Mouse (Mus musculus) neural tube, embryonic 11.5 days (tissue): ENCODE measurements at regions not wholly inside any gene's neighbourhood (a gene's known extent, or its start where the extent isn't known, plus 50 kb on each side); places are given as distances from the start of the nearest gene placed in this dataset.

Source experiments
- ATAC-seq: fragments of 200-750 bp; cut with Nextera tagmentation; 2 replicates; pipeline ENCODE4 v1.8.0; 2017; ENCODE audit warnings: moderate number of reproducible peaks, mild to moderate bottlenecking, moderate TSS enrichment, moderate library complexity; ENCODE audit not compliant: insufficient read depth, low FRiP score, low TSS enrichment
- DNase-seq: peaks from one replicate; pipeline ENCODE4 v3.0.0-alpha.2; 2015; ENCODE audit warnings: low spot score
- H3K27ac ChIP-seq: fragments of 300-500 bp; sonication (generic); 2 replicates; pipeline ENCODE4 v1.5.1; 2014; ENCODE audit warnings: low read depth, mild to moderate bottlenecking, low read length
- H3K27me3 ChIP-seq: fragments of 300-500 bp; sonication (generic); 2 replicates; pipeline ENCODE4 v1.6.1; 2014; ENCODE audit warnings: mild to moderate bottlenecking, low read length, mixed read lengths; ENCODE audit not compliant: control insufficient read depth, insufficient read depth
- H3K36me3 ChIP-seq: fragments of 300-500 bp; sonication (generic); 2 replicates; pipeline ENCODE4 v1.6.1; 2014; ENCODE audit warnings: mild to moderate bottlenecking, low read length, moderate library complexity, mixed read lengths; ENCODE audit not compliant: control insufficient read depth, insufficient read depth
- H3K4me1 ChIP-seq: fragments of 300-500 bp; sonication (generic); 2 replicates; pipeline ENCODE4 v1.6.1; 2014; ENCODE audit warnings: low read length, mixed read lengths; ENCODE audit not compliant: control insufficient read depth, insufficient read depth
- H3K4me2 ChIP-seq: fragments of 300-500 bp; sonication (generic); 2 replicates; pipeline ENCODE4 v1.6.1; 2014; ENCODE audit warnings: low read depth, mild to moderate bottlenecking, moderate library complexity
- H3K4me3 ChIP-seq: fragments of 300-500 bp; sonication (generic); 2 replicates; pipeline ENCODE4 v1.5.1; 2014; ENCODE audit warnings: low read depth, low read length
- H3K9ac ChIP-seq: fragments of 300-500 bp; sonication (generic); 2 replicates; pipeline ENCODE4 v1.6.1; 2014; ENCODE audit warnings: mild to moderate bottlenecking, low read length
- H3K9me3 ChIP-seq: fragments of 300-500 bp; sonication (generic); 2 replicates; pipeline ENCODE4 v1.6.1; 2016; ENCODE audit warnings: low read length; ENCODE audit not compliant: control insufficient read depth
- WGBS: fragments of 180-500 bp; shearing (Covaris S2); extraction: QIAGEN DNeasy Blood & Tissue Kit; methylation state at CpG from one replicate; pipeline ENCODE4 v1.1.7; 2014; 5-methylcytosine and 5-hydroxymethylcytosine counted together

GRCm38 (mm10) chr3:144378524-144379225 lies 173.7 kb upstream of the Lmo4 start:
- DNase-seq = no peak
- Histone ChIP-seq H3K27ac (no peak overlapping the region), H3K4me1 (peaks cover 6% of the 10 kb centered on the region), H3K36me3 (no peaks in the 10 kb centered on the region), H3K9me3 (no peaks in the 10 kb centered on the region), H3K4me3 (no peak overlapping the region), H3K9ac (no peak overlapping the region), H3K4me2 (no peak overlapping the region), H3K27me3 (no peaks in the 10 kb centered on the region)
- WGBS = 87% methylated on average over 8 of the region's 8 CpGs
- peak; percentile 29; the same call in 1 of the 2 replicates for ATAC-seq

DNA sequence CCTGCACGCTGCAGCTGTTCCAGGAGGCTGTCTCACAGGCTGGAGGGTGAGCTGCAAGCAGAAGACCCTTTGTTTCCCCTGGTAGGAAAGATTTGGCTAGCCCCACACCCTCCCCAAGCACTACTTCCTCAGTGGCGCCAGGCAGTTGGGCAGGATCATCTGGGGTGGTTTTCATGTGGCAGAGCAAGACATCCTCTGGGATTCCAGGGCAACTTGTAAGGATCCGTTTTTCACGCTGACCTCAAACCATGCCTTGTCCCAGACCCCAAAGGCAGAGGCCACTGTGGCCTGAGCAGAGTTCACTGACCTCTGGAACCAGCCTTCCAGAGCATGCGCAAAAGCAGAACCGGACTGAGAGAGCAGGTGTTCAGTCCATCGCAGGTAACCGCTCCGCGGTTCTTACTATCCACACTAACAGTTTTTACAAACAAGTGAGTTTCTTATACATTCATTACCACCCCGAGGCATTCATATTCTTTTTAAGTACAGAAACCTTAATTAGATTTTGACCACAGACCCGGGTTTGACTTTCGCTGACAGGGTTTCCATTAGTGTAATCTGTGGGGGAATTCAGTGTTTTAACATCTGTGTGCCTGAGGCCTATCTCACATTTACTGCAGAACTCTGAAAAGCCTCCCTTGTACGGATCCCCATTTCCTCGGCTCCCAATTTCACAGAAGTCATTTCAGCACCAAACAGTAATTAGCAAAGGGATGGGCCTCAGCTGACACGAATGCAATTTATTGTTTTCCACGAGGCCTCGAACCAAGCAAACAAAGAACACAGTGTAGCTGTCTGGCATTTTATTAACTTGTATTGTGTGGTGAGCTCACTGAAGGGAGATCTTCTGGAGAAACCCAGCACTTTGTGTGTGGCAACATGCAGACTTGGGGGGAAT lies 172.9 kb upstream of the Lmo4 start:
- ATAC-seq = peak; percentile 83
- H3K36me3 ChIP-seq = no peaks in the 10 kb centered on the region
- no peak overlapping the region; the same call in 1 of the 2 replicates for H3K9ac ChIP-seq
- no peak overlapping the region for H3K4me3 ChIP-seq
- WGBS = 34% methylated on average over 18 of the region's 18 CpGs
- peaks cover 6% of the 10 kb centered on the region for H3K4me1 ChIP-seq
- no peak overlapping the region for H3K4me2 ChIP-seq
- no peaks in the 10 kb centered on the region for H3K27me3 ChIP-seq
- H3K9me3 ChIP-seq = no peaks in the 10 kb centered on the region
- DNase-seq = peak; percentile 49
- H3K27ac ChIP-seq = peak overlapping the region; percentile 50; the same call in 1 of the 2 replicates

DNA sequence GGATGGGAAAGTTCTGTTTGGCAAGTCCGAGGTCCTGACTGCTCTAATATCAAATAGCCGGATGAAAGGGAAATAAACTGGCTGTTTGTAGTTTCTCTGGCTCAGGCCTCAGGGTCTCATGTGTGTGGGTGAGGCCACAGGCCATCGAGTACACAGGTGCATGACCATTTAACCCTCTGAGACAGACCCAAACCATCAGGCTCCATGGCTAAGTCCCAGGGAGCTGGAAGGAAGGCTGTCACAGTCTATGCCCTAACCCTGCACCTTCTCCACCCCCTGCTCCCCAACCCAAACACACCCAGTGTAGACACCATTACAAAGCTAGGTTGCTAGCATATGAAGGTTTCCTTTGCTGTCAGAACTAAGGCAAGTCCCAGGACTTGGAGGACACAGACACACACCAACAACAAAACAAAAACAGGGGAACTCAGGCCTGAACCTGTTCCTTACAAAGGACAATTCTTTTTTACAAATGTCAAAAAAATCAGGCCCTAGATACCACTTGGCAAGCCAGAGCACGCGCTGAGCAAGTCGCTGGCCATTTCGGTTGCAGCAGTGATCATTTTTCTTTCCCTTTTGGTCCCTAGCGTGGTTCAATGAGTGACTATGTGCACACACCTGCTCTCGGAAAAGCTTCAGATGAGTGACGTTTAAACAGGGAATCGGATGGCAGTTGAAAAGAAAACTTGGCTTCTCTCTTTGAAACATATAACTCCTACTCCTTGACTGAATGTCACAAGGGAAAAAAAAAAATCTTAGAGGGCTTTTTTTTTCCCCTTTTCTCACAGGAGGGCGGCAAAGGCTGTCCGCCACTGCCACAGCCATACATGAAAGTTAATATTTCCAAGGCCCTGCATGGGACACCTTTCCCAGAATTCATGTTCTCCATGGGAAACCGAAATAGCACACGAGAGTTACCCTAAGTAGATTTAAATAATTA lies 171.7 kb upstream of the Lmo4 start:
- no peak for DNase-seq
- ATAC-seq = no peak
- 72% methylated on average over 15 of the region's 15 CpGs for WGBS

GRCm38 (mm10) chr3:144375725-144376412 lies 170.8 kb upstream of the Lmo4 start:
- Histone ChIP-seq H3K9ac (no peak overlapping the region), H3K4me3 (no peak overlapping the region), H3K36me3 (no peaks in the 10 kb centered on the region), H3K27ac (no peak overlapping the region), H3K9me3 (no peaks in the 10 kb centered on the region), H3K27me3 (no peaks in the 10 kb centered on the region), H3K4me2 (no peak overlapping the region), H3K4me1 (peaks cover 6% of the 10 kb centered on the region)
- no peak for DNase-seq
- WGBS = 82% methylated on average over 12 of the region's 12 CpGs
- no peak for ATAC-seq

More for the DNA sequence above, 171.7 kb upstream of the Lmo4 start:
- H3K36me3 ChIP-seq = no peaks in the 10 kb centered on the region
- no peak overlapping the region for H3K4me3 ChIP-seq
- peaks cover 6% of the 10 kb centered on the region for H3K4me1 ChIP-seq
- no peaks in the 10 kb centered on the region for H3K27me3 ChIP-seq
- no peaks in the 10 kb centered on the region for H3K9me3 ChIP-seq
- no peak overlapping the region for H3K4me2 ChIP-seq
- H3K9ac ChIP-seq = no peak overlapping the region
- no peak overlapping the region for H3K27ac ChIP-seq

DNA sequence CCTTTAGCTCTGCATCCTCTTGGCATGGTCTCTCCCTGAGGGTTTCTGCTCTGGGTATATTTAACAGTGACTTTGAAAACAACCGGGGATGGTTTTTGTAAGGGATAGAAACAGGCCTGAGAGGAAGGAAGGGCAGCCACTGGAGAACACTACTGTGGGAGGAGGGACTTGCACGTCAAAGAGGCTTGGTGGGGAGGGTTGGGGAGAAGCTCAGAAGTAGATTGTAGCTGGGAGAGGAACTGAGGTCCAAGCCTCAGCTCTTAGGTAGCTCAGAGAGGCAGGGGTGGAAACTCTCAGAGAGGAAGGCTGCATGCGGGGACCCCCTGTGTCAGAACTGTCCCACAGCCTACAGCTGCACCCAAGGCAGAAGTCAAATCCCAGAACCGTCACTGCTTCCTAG lies 163.3 kb upstream of the Lmo4 start:
- no peak for ATAC-seq
- H3K4me2 ChIP-seq = no peak overlapping the region

GRCm38 (mm10) chr3:144367766-144368116 lies 162.7 kb upstream of the Lmo4 start:
- DNase-seq (no peak), ATAC-seq (peak; percentile 39)
- Histone ChIP-seq H3K4me3 (peak overlapping the region; percentile 16), H3K36me3 (no peaks in the 10 kb centered on the region), H3K9me3 (no peaks in the 10 kb centered on the region), H3K4me2 (peak overlapping the region; percentile 41), H3K27me3 (no peaks in the 10 kb centered on the region), H3K4me1 (peaks cover 3% of the 10 kb centered on the region), H3K9ac (no peak overlapping the region; the same call in 1 of the 2 replicates), H3K27ac (no peak overlapping the region)
- WGBS = 19% methylated on average over 7 of the region's 7 CpGs

More for the DNA sequence above, 163.3 kb upstream of the Lmo4 start:
- Histone ChIP-seq H3K9me3 (no peaks in the 10 kb centered on the region), H3K9ac (no peak overlapping the region), H3K36me3 (no peaks in the 10 kb centered on the region), H3K27ac (no peak overlapping the region), H3K4me3 (no peak overlapping the region), H3K27me3 (no peaks in the 10 kb centered on the region), H3K4me1 (peaks cover 3% of the 10 kb centered on the region)
- no peak for DNase-seq
- WGBS = 55% methylated on average over 4 of the region's 4 CpGs

DNA sequence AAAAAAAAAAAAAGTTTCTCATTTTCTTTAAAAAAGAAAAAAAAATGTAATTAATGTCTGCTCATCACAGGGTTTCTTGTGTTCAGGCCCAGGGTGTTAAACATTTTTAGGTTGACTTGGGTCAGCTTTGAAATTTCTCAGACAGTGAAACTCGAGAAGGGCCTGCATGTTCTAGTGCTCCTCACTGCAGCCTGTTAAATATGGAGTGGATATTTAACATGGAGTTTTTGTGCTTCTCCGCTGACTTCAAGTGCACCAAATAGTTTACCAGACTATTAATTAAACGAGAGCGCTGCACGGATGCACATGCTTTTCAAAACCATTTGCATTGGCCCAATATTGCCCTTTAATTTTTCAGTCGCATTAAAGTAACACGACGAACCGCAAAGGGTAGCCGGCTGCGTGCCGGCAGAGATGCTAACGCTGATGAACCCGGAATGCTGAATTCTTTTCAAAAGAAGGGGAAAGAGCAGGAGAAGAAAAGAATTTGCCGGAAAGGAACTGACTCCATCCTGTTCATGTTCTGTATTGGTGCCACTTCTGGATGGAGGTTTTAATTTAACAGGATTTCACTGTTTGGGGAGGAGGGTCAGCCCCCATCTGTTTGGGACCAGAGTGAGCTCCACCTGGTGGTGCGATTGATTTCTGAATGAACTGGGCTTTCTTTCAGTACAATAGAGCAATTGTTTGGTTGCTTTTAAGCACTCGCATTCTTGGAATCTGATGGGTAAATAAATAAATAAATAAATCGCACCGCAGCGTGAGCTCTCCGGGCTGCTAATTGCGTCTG lies 162.2 kb upstream of the Lmo4 start:
- Histone ChIP-seq H3K4me3 (peak overlapping the region; percentile 16), H3K27me3 (no peaks in the 10 kb centered on the region), H3K27ac (no peak overlapping the region), H3K4me2 (peak overlapping the region; percentile 41), H3K9ac (no peak overlapping the region; the same call in none of the 2 replicates), H3K4me1 (peaks cover 3% of the 10 kb centered on the region), H3K9me3 (no peaks in the 10 kb centered on the region), H3K36me3 (no peaks in the 10 kb centered on the region)
- 31% methylated on average over 22 of the region's 22 CpGs for WGBS
- ATAC-seq = peak; percentile 63
- DNase-seq = peak; percentile 59
